Mouse (Mus musculus) ES-Bruce4 (cell line): ENCODE measurements around the gene Usp45.

Experiments used
- CTCF ChIP-seq: IDR thresholded peaks from one replicate; pipeline ENCODE4 v1.8.1; 2011; ENCODE audit warnings: low read depth, low read length
- EP300 ChIP-seq: IDR thresholded peaks from 2 replicates; pipeline ENCODE4 v1.6.1; 2011; ENCODE audit warnings: low read depth, low read length; ENCODE audit not compliant: insufficient read depth
- POLR2A ChIP-seq: IDR thresholded peaks from one replicate; pipeline ENCODE4 v1.8.1; 2011; ENCODE audit warnings: low read length; ENCODE audit not compliant: insufficient read depth

GRCm38 (mm10) chr4:21776946-21777265 lies 9.9 kb downstream of the Usp45 start:
- TF ChIP-seq POLR2A (no peak), EP300 (no peak), CTCF (no peak)
